Mouse (Mus musculus) heart, adult 2 months (tissue): Measurements from ENCODE around the gene Krt33b. TPM values are rescaled to one million over a fixed set of nuclear protein-coding genes. Genes with fewer than 3 reads are reported as not detected.
A peak's percentile ranks its signal among the peaks of the same experiment; 100 is the strongest.

ENCODE experiments used
- DNase-seq, 2 experiments: peaks; one replicate each; pipeline ENCODE4 v3.0.0; 2021
- H3K27ac ChIP-seq: fragments of 200-600 bp; 2 replicates; pipeline ENCODE4 v1.8.1; 2022
- H3K27me3 ChIP-seq: fragments of 200-500 bp; 2 replicates; pipeline ENCODE4 v1.6.1; 2012; ENCODE audit warnings: mild to moderate bottlenecking, low read length, inconsistent platforms, mixed read lengths; ENCODE audit not compliant: control insufficient read depth, insufficient read depth
- H3K36me3 ChIP-seq: fragments of 200-500 bp; 2 replicates; pipeline ENCODE4 v1.6.1; 2012; ENCODE audit warnings: low read length, inconsistent platforms; ENCODE audit not compliant: control insufficient read depth, insufficient read depth
- H3K4me1 ChIP-seq: fragments of 200-500 bp; 2 replicates; pipeline ENCODE4 v1.6.1; 2011; ENCODE audit warnings: low read length; ENCODE audit not compliant: control insufficient read depth, insufficient read depth
- H3K4me3 ChIP-seq: fragments of 200-600 bp; 2 replicates; pipeline ENCODE4 v1.8.1; 2022
- H3K79me2 ChIP-seq: fragments of 200-500 bp; replicated peaks from 2 replicates; pipeline ENCODE4 v1.6.1; 2012; ENCODE audit warnings: mild to moderate bottlenecking, inconsistent platforms, low read length, moderate library complexity, mixed read lengths; ENCODE audit not compliant: control insufficient read depth, insufficient read depth
- H3K9ac ChIP-seq: fragments of 200-500 bp; 2 replicates; pipeline ENCODE4 v1.6.1; 2012; ENCODE audit warnings: low read depth, mild to moderate bottlenecking, control low read depth, inconsistent platforms, low read length, mixed read lengths
- CTCF ChIP-seq: fragments of 200-600 bp; IDR thresholded peaks from 2 replicates; pipeline ENCODE4 v1.8.1; 2022; ENCODE audit warnings: antibody characterized with exemption, mild to moderate bottlenecking, moderate library complexity
- EP300 ChIP-seq: fragments of 200-500 bp; IDR thresholded peaks from 2 replicates; pipeline ENCODE4 v1.6.1; 2011; ENCODE audit warnings: low read depth, low read length, control low read depth; ENCODE audit not compliant: insufficient read depth
- POLR2A ChIP-seq: fragments of 200-500 bp; IDR thresholded peaks from 2 replicates; pipeline ENCODE4 v1.6.1; 2011; ENCODE audit warnings: mild to moderate bottlenecking, low read depth, low read length, control low read depth; ENCODE audit not compliant: insufficient read depth
- WGBS: fragments of 180-500 bp; shearing (Covaris S2); methylation state at CpG from one replicate; pipeline ENCODE4 v1.1.7; 2018; 5-methylcytosine and 5-hydroxymethylcytosine counted together
- intact Hi-C: fragments of 180-260 bp; cut with DNase I; formaldehyde crosslinking; loops from one replicate; pipeline ENCODE4 v1.15.1; 2025
- polyA plus RNA-seq: library from polyadenylated mRNA; depleted of rRNA; stranded (reverse); fragments of >200 nt; gene quantifications from 2 replicates; pipeline ENCODE4 v1.2.3, GENCODE M21; 2012
- total RNA-seq, 2 experiments: library from RNA; stranded (reverse); gene quantifications; 2 replicates each; pipeline ENCODE4 v1.2.3; 2021

Gene Krt33b
- total and polyA plus RNA-seq, 3 experiments, result not detected

- WGBS, result 50% methylated on average over 1 of the region's 1 CpGs
- Histone ChIP-seq H3K79me2 (no peaks in the 10 kb centered on the region), H3K4me3 (no peak overlapping the region), H3K27ac (no peak overlapping the region), H3K36me3 (no peaks in the 10 kb centered on the region), H3K27me3 (no peaks in the 10 kb centered on the region), H3K4me1 (no peaks in the 10 kb centered on the region), H3K9ac (no peak overlapping the region)
- no peak for TF ChIP-seq CTCF
- no peak for TF ChIP-seq POLR2A
- TF ChIP-seq EP300, result no peak
- DNase-seq, result no peak
- intact Hi-C loops, result no loop called here
These were observed 10.2 kb downstream of the Krt33b start for GRCm38 (mm10) chr11:100019466-100019865.

- no peaks in the 10 kb centered on the region for H3K79me2 ChIP-seq
- TF ChIP-seq POLR2A (no peak), EP300 (no peak), CTCF (no peak)
These were observed 13.6 kb downstream of the Krt33b start, which contains the start of gene Krt33a for GRCm38 (mm10) chr11:100016112-100016511. Gene Krt33a (minus strand): TSS chr11:100016212.

GRCm38 (mm10) chr11:100013691-100014171 is 15.9 kb downstream of the Krt33b start:
- Histone ChIP-seq H3K4me1 (no peaks in the 10 kb centered on the region), H3K79me2 (no peaks in the 10 kb centered on the region), H3K9ac (no peak overlapping the region), H3K36me3 (no peaks in the 10 kb centered on the region), H3K27me3 (no peaks in the 10 kb centered on the region), H3K4me3 (no peak overlapping the region), H3K27ac (no peak overlapping the region)
- TF ChIP-seq EP300 (no peak), CTCF (no peak), POLR2A (no peak)
- intact Hi-C loops, result no loop called here
- no peak for DNase-seq
- 63% methylated on average over 4 of the region's 4 CpGs for WGBS

More at GRCm38 (mm10) chr11:100016112-100016511, 13.6 kb downstream of the Krt33b start, which contains the start of gene Krt33a:
- no peak for DNase-seq
- 82% methylated on average over 4 of the region's 4 CpGs for WGBS
- intact Hi-C loops, result no loop called here
- H3K36me3 ChIP-seq, result no peaks in the 10 kb centered on the region
- no peak within 1 kb of the TSS for H3K27ac ChIP-seq
- no peaks in the 10 kb centered on the region for H3K27me3 ChIP-seq
- H3K9ac ChIP-seq, result no peak within 1 kb of the TSS
- H3K4me1 ChIP-seq, result no peaks in the 10 kb centered on the region
- no peak within 1 kb of the TSS for H3K4me3 ChIP-seq

DNA sequence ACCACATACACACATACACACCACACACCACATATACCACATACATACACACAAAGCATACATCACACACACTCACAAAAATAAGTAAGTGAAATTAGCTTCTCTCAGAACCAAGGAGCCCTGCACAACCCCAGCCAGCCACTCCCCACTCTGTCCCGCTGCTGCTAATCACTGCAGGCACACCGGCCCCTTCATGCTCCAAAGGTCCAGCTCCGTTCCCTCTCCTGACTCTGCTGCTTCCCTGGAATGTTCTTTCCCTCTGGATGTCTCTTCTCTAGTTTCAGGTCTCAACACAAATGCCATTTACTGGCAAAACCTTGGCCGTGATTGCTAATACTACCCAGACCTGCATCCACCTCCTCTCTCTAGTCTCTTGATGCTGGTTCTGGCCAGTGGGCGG is 19.0 kb downstream of the Krt33b start:
- no peaks in the 10 kb centered on the region for H3K36me3 ChIP-seq
- H3K27me3 ChIP-seq, result no peaks in the 10 kb centered on the region
- 89% methylated on average over 5 of the region's 5 CpGs for WGBS
- no peaks in the 10 kb centered on the region for H3K79me2 ChIP-seq
- no peak overlapping the region for H3K27ac ChIP-seq
- no peak for TF ChIP-seq EP300
- no peak for TF ChIP-seq POLR2A
- no peak for TF ChIP-seq CTCF
- no peaks in the 10 kb centered on the region for H3K4me1 ChIP-seq
- intact Hi-C loops, result no loop called here
- no peak overlapping the region for H3K9ac ChIP-seq
- no peak for DNase-seq
- H3K4me3 ChIP-seq, result no peak overlapping the region

DNA sequence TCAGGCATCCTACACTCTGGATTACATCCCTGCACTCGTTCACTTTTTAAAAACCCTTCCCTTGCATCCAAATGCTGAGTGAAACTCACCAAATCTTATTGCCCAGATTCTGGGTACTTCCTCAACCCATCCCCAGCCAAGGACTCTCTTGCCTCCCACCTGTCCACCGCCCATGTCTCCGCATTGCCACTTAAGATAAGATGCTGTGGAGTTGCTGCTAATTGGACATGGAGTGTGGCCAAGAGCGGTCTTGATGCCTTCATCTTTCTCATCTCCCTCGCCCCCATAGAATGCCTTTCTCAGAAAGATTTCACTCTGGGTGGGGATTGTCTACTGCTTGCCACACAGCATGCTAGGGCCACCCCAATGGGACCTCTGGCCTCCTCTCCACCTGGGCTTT is 21.3 kb downstream of the Krt33b start:
- Histone ChIP-seq H3K79me2 (no peaks in the 10 kb centered on the region), H3K4me3 (no peak overlapping the region), H3K9ac (no peak overlapping the region), H3K27me3 (no peaks in the 10 kb centered on the region), H3K27ac (no peak overlapping the region), H3K4me1 (no peaks in the 10 kb centered on the region), H3K36me3 (no peaks in the 10 kb centered on the region)
- intact Hi-C loops, result loop anchor here (10.0 kb wide), 1 partner anchor 544 kb away; no protein-coding TSS in a partner anchor
- no peak for DNase-seq
- 72% methylated on average over 5 of the region's 5 CpGs for WGBS
- TF ChIP-seq POLR2A (no peak), EP300 (no peak), CTCF (no peak)

DNA sequence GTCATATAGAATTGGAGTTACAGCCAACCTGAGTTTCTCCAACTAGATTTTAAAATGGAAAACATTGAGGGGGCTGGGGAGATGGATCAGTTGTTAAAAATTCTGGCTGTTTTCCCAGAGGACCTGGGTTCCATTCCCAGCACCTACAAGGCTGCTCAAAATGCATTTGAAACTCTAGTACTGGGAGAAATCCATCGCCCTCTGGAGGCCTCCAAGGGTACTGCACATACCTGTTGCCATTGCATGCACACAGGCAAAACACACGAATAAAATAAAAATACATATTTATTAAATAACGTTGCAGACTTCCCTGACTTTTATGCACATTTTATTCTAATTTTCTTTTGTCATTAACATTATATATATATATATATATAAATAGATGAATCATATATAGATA is 23.0 kb downstream of the Krt33b start:
- H3K9ac ChIP-seq, result no peak overlapping the region
- H3K36me3 ChIP-seq, result no peaks in the 10 kb centered on the region
- DNase-seq, result no peak
- no peaks in the 10 kb centered on the region for H3K27me3 ChIP-seq
- no peak overlapping the region for H3K4me3 ChIP-seq
- intact Hi-C loops, result loop anchor here (10.0 kb wide), 1 partner anchor 542 kb away; no protein-coding TSS in a partner anchor
- H3K79me2 ChIP-seq, result no peaks in the 10 kb centered on the region
- WGBS, result 51% methylated on average over 3 of the region's 3 CpGs
- no peaks in the 10 kb centered on the region for H3K4me1 ChIP-seq
- H3K27ac ChIP-seq, result no peak overlapping the region
- TF ChIP-seq CTCF (peak; percentile 55), EP300 (no peak)

GRCm38 (mm10) chr11:100005905-100006304 is 23.8 kb downstream of the Krt33b start:
- 84% methylated on average over 8 of the region's 8 CpGs for WGBS
- no peak for TF ChIP-seq CTCF
- TF ChIP-seq POLR2A, result no peak
- TF ChIP-seq EP300, result no peak

More at GRCm38 (mm10) chr11:100005905-100006304, 23.8 kb downstream of the Krt33b start:
- no peak overlapping the region for H3K4me3 ChIP-seq
- DNase-seq, result no peak
- no peaks in the 10 kb centered on the region for H3K4me1 ChIP-seq
- intact Hi-C loops, result loop anchor here (10.0 kb wide), 1 partner anchor 541 kb away; no protein-coding TSS in a partner anchor
- H3K27ac ChIP-seq, result no peak overlapping the region
- no peaks in the 10 kb centered on the region for H3K36me3 ChIP-seq
- H3K27me3 ChIP-seq, result no peaks in the 10 kb centered on the region
- no peak overlapping the region for H3K9ac ChIP-seq
- H3K79me2 ChIP-seq, result no peaks in the 10 kb centered on the region
